Mouse (Mus musculus) heart, adult 2 months (tissue): ENCODE measurements around the gene Fkbp5.

Experiments
- EP300 ChIP-seq: fragments of 200-500 bp; IDR thresholded peaks from 2 replicates; pipeline ENCODE4 v1.6.1; 2011; ENCODE audit warnings: low read depth, low read length, control low read depth; ENCODE audit not compliant: insufficient read depth
- POLR2A ChIP-seq: fragments of 200-500 bp; IDR thresholded peaks from 2 replicates; pipeline ENCODE4 v1.6.1; 2011; ENCODE audit warnings: mild to moderate bottlenecking, low read depth, low read length, control low read depth; ENCODE audit not compliant: insufficient read depth

- TF ChIP-seq EP300, result no peak
- 0 out of 2 replicates have a peak, but pooled peaks have one; percentile 20 for TF ChIP-seq POLR2A
These were observed 32.5 kb downstream of the Fkbp5 start for GRCm38 (mm10) chr17:28484704-28485445.
